Mouse (Mus musculus): ENCODE results near the gene Pm20d1. TPM values are rescaled to one million over a fixed set of nuclear protein-coding genes. Genes with fewer than 3 reads are reported as not detected.

Gene Pm20d1
- total RNA-seq, 2 experiments from 2014 or later = 0.75 to 1.8 TPM

DNA sequence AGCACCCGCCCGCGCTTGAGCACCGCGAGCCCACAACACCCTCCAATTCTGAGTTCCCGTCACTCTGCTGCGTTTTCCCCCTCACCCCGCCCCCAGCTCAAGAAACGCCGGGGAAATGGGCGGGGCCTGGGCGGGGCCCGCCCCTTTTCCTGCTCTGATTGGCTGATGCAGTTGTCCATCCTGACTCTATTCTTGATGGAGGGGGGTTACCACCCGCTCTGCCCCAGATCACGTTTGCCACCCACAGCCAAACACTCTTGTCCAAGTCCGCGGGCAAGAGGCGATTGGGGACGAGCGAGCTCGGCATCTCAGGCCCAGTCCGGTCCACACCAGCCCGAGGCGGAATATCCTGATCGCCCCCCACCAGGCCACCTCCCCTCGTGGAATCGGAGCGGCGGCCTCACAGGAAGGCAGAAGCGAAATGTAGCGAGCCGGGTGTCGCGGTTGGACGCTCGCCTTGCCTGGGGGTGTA, 30.6 kb downstream of the Pm20d1 start:
- DNase-seq (ENCODE audit: low spot score in 2 of 2) = peak; percentile 93 to 95

DNA sequence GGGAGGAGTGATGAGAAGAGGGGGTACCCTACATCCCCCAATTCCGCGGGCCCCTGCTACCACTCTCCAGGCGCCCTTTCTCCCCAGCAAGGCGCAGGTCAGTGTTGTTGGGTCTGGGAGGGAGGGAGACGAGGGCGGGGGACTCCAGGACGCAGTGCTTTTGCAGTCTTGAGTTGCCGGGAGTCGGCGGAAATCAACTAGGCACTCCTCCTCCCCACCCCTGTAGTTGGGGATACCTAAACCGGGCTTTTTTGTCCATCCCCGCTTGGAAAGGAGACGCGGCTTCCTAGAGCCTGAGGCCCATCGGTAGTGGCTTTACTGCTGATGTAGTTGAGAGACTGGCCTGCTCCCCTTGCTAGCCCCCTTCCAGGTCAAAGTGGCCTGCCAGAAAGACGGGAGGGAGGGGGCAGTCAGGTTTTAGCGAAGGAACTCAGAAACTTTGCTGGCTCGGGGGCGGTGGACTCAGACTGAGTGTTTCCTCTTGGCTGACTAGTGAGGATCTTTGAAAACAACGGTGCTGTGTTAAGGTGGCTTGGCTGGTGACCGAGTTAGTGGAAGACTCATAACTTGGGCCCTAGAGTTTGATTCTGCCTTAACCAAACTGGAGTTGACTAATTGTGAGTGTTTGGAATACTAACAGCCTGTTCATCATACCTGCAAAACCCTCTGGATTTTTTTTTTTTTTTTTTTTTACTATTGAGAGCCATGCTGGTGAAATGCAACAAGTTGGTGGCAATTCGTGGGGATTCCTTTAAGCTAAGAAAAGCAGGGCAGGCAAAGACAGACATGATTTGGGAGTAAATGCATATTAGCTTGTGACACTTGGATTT, 31.3 kb downstream of the Pm20d1 start:
- peak; percentile 47 to 56 for DNase-seq (ENCODE audit: low spot score in 2 of 2)

DNA sequence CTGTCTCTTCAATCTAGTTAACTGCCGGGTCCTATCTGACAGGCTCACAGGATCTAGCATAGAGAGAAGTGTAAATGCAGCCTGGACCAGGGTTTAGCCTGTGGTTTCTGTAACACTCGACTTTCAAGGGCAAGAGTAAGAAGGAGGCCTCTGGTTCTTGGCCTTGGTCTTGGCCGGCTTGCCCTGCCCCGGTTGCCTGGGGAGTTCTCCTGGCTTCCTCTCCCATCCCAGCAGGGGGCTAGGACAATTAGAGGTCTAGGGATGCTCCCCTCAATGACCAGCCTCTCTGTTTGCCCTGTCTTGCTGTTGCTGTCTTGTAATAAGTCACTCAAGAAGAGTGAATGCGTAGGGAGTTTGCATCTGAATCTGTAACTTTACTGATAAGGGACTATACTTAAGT, 32.1 kb downstream of the Pm20d1 start:
- DNase-seq (ENCODE audit: low spot score in 2 of 2) = no peak

DNA sequence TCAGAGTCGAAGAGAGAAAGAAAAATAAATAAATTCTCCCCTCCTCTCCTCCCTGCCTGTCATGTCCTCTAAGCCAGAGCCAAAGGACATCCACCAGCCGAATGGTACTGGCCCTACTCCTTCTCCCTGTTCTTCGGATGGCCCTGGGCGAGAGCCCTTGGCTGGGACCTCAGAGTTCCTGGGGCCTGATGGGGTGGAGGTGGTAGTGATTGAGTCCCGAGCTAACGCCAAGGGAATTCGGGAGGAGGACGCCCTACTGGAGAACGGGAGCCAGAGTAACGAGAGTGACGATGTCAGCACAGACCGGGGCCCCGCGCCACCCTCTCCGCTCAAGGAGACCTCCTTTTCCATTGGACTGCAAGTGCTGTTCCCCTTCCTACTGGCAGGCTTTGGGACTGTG, 33.4 kb downstream of the Pm20d1 start:
- DNase-seq (ENCODE audit: low spot score in 2 of 2) = peak in 1 of 2 experiments; percentile 18

DNA sequence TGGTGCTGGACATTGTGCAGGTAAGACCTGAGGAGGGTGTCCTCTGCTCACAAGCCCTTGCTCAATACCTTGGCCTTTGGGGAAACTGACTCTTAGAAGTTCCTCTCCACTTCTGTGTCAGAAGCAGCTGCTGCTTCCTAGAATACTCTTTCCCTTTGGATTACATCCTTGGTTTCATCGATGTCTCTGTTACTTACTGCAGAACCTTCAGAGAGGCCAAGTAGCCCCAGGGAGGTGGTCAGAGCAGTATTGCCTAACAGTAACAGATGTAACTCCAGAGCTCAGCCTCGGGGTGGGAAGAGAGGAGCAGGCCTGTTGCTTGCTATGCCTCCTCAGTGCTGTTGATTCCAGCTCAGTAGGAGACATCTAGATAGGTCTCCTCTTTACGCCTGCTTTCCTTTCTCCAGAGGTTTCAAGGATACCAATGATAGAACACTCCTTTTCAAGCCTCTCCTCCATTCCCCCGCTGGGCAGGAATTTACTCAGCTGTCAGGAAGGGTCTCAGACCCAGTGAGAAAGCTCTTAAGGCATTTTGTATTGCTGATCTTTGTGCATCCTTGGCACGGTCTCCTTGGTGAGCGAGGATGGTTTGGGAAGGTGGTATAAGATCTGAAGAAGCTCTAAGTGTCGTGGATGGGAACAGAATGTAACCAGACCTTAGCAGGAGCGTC, 33.9 kb downstream of the Pm20d1 start:
- peak in 1 of 2 experiments; percentile 10 for DNase-seq (ENCODE audit: low spot score in 2 of 2)

DNA sequence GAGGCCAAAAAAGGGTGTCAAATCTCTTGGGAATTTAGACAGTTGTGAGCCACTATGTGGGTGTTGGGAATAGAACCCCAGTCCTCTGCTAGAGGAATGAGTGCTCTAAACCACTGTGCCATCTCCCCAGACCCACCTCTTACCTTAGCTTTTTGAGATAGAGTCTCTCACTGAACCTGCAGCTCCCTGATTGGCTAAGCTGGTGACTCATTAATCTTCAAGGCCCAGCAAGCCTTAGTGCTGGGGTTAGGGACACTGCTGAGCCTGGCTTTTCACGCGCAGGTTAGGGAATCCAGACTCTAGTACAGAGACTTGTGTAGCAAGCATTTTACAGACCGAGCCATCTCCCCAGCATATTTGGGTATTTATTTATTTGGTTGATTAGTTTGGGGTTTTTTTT, 39.9 kb downstream of the Pm20d1 start:
- no peak for DNase-seq (ENCODE audit: low spot score in 2 of 2)

DNA sequence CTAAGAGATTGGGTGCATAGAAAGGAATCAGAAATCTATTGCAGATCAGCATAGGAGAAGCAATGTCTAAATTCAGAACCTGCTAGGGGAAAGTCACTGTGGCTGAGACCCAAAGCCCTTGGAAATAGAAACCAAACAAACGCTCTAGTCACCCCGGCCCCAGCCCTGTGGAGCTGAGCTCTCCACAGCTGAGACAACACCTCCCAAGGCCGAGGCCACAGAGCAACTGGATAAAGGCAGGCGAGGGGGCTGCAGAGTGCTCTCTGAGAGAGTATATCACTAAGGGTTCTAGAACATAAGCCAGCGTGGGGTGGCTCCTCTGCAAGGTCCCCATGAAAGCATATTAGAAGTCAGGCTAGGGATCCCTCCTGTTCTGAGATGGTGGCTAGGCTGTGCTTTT, 41.4 kb downstream of the Pm20d1 start:
- DNase-seq (ENCODE audit: low spot score in 2 of 2) = peak in 1 of 2 experiments; percentile 17

DNA sequence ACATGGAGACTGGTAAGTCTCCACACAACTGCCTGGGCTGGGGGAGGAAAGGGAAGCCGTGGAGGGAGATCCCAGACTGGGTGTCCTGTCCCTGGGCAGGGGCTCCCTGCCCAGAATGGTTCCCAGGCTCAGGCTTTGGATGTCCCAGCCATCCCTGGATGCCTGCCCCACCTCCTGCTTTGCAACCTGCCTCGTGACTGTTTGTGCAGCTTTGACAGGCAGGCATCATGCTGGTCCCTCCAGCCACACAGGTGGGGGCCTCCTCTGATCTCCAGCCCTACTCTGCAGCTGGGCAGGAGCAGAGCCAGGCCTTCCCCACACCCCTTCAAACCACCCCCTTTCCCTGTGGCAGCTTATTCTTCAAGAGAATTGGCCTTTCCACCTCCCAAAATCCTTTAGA, 42.1 kb downstream of the Pm20d1 start:
- peak; percentile 72 to 76 for DNase-seq (ENCODE audit: low spot score in 2 of 2)

DNA sequence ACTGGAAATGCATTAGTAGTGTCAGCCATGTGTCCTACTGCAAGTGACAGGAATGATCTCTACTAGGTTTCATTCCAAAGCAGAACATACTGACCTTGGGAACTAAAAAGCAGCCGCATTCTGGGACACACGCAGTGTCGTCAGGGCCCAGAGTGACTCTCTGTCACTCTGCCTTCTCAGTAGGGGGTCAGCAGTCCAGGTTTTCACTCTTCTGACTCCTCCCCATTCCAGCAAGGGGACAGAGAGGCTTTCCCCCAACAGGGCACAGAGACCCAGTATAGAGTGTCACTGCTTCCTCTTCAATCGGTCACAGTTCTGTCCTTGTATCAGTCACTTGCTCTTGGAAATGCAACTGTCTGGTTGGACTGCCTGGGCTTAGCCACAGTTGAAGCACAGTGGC, 45.0 kb downstream of the Pm20d1 start:
- DNase-seq (ENCODE audit: low spot score in 2 of 2) = no peak

DNA sequence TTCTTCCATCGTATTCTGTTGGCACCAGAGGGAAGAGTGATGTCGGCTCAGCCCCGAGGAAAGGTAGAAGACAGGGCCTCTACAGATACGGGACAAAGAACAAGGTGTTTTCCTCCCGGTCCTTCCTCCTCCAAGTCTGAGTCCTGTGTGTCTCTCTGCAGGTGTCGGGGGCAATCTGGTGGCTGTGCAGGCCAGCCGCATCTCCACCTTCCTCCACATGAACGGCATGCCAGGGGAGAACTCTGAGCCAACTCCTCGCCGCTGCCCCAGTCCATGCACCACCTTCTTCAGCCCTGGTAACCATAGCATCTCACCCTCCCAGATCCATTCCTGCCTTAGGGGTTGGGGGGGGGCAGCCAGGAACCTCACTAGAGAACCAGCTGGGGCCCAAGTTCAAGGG, 46.6 kb downstream of the Pm20d1 start:
- peak in 1 of 2 experiments; percentile 10 for DNase-seq (ENCODE audit: low spot score in 2 of 2)

DNA sequence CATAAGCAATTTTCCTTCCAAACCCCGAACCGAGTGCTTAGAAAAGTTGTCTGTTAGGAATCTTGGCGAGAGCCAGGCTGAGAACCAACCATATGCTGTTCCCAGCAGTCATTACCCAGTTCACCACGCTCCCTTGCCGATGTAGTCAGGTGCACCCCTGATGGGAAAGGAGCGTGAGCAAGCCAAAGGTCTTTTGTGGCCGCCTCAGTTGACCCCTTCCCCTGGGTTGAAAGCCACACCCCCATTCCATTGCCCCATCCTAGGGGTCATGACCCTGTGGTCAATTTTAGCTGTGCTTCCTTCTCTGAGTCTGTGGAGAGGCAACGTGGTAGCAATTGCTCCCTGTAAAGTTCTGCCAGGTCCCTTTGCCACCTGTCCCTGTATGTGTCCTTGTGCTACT, 47.7 kb downstream of the Pm20d1 start:
- peak in 1 of 2 experiments; percentile 15 for DNase-seq (ENCODE audit: low spot score in 2 of 2)

DNA sequence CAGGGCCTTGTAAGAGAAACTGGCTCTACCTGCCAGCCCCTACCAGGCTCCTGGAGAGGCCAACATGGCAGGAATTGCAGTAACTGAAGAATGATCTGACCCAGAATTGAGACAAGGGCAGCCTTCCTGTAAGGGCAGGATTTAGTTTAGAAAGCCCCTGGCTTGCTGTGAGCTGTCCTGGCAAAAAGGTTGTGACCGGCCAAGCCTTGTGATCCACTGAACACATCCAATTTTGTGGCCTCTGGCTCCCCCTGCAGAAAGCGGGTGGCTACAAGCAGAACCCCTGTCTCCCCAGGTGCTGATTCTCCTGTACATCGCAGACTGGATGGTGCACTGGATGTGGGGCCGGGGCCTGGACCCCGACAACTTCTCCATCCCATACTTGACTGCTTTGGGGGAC, 49.1 kb downstream of the Pm20d1 start:
- DNase-seq (ENCODE audit: low spot score in 2 of 2) = peak; percentile 72 to 76

DNA sequence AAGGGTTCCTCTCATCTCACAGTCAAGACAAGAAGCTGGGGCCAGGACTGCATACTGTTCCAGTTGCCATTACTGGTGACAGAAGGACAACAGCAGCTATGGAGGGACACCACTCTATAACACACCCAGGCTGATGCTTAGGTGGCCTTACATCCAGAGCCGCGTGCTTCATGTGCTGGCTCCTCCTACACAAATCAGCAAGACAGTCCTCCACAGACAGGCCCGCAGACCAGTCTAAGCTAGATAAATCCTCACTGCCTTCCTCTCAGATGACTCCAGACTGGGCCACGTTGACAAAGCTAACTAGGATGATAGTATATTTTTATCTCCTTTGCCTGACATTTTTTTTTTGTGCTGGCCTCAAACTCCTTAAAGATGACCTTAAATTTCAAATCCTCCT, 64.6 kb downstream of the Pm20d1 start:
- DNase-seq (ENCODE audit: low spot score in 2 of 2) = no peak

DNA sequence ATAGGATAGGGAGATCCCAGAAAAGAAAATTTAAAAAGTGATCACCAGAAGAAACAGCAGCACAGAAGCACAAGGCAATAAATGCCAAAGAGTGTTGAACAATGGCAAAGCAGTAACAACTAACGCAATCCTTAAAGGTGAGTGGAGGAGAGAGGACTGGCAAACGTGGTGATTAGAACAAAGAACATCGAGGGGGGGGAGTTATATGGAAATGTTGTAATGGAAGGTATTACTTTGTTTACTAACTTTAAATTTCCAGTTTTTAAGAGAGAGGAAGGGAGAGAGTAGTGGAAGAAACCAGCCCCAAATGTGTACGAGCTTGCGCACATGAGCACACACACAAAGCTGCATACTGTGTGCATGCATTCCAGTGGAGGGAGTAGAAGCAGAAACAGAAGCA, 68.4 kb downstream of the Pm20d1 start:
- DNase-seq (ENCODE audit: low spot score in 2 of 2) = no peak

DNA sequence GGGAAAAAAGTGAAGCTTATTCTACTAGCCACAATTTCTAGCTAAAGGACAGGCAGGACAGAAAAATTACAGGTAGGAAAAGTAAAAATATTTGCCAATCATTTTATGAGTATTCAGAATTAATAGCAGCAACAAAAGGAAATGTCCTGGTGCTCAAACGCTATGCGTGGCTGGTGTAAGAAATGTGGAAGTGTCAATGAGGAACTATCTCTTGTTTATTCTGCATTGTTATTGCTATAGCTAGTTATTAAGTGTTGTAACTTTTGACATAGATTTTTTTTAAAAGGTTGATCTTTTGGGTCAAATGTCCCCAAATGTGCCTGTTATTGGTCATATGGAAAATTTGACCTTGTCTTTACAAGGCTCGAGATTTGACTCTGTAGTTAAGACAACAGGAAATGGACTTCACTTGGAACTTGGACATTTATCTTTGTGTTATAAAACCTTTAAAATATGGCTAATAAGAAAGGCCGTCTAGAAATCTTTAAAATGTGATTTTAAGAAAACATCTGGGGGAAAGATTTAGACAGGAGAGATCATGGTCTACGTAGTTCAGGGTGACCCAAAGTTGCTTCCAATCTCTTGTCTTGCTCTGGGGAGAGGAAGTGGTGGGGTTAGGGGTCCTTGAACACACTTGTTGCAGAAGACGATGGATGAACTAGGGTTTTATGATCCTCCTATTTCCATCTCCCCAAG, 69.3 kb downstream of the Pm20d1 start:
- DNase-seq (ENCODE audit: low spot score in 2 of 2) = no peak

DNA sequence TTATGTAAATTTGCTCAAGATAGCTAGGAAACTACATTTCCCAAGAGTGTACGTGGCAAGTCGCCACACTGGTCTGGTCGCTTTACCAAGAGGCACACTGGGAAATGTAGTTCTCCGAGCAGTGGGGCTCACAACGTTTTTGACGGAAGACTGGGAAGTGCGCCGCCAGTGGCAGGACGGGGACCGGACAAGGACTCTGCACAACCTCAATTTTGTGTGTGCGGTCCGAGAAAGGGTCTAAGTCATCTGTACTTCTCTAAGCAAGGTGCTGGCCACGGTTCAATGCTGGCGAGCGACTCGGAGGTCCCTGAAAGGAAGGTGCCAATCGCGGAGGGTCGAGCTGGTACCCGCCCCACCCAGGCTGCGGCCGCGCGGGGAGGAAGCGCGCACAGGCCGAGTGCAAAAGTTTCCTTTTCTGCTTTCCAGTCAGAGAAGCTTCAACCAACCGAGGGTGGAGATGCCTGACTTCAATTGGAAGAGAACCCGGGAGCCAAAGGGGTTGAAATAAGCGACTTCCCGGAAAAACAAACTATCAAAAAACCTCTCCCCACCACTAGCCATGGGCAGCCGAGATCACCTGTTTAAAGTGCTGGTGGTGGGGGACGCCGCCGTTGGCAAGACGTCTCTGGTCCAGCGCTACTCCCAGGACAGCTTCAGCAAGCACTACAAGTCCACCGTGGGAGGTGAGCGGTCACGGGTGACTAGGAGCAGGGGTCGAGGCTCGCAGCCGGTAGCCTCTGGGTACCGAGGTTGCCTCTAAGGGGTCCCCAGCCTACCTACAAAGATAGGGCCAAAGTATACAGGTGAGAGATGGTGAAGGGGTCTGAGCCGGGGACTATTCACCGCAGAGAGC, 70.1 kb downstream of the Pm20d1 start, which contains the start of gene Rab29:
Gene Rab29 (plus strand): TSS at position 132 of the 853 bp plus-strand sequence.
- DNase-seq (ENCODE audit: low spot score in 2 of 2) = peak; percentile 92 to 95

DNA sequence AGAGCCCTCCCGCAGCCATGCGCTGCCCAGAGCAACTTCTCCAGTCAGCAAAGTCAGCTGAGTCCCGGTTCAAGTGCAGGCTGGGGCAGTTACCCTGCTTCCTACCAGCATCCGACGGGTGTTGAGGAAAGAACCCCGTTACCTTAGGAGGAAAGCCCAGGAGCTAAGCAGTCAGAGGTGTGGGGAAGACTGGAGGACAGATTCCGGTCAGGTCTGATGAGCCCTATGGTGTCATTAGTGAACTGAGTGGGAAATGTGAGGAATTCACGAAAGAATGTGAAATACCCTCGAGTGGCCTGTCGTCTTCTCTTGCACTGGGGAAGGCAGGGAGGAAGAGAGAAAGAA, 70.7 kb downstream of the Pm20d1 start:
- DNase-seq (ENCODE audit: low spot score in 2 of 2) = no peak

DNA sequence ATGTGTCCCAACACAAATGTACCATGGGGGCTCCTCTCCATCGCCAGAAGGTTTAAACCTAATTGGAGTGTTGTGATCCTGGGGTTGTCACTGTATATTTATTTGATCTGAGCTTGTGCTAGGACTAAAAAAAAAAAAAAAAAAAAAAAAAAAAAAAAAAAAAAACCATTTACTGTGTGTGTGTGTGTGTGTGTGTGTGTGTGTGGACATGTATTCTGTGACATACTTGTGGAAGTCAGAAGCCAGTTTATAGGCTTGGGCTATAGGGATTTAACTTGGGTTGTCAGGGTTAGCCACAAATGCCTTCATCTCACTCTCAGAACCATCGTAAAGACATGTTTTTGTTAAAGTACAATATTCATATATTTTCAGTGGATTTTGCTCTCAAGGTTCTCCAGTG, 72.4 kb downstream of the Pm20d1 start:
- no peak for DNase-seq (ENCODE audit: low spot score in 2 of 2)
